Mouse (Mus musculus): ENCODE results near the gene Mllt10.

DNA sequence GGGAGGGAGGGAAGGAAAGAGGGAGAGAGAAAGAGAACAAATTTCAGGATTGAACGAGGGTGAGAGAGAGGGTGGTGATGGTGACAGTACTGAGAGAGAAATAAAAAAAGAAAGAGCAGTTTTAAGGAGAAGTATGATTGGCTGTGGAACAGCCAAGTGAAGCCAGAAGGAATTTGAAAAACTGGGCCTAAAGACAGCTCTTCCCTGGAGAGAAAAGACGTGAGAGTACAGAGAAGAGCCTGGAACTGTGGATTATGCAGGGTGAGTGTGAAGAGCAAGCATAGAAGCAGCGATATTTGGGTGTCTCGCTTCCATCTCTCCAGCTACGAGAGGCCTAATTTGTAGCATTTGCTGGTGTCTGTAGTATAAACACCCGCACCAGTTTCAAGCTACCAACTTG is 43.8 kb upstream of the Mllt10 start:
- TF ChIP-seq EP300 (IDR thresholded peaks at IDR 0.05; ENCODE audit: low read depth in 1 of 2, low read length in 2 of 2), result no peak
- TF ChIP-seq POLR2A (IDR thresholded peaks at IDR 0.05; ENCODE audit: control insufficient read depth in 1 of 2, insufficient read depth in 1 of 2, low read depth in 1 of 2, low read length in 2 of 2, poor library complexity in 1 of 2), result no peak
- no peak for TF ChIP-seq GABPA (IDR thresholded peaks at IDR 0.05; ENCODE audit: low read depth, low read length)
- TF ChIP-seq MAX (IDR thresholded peaks at IDR 0.05; ENCODE audit: low read length), result no peak

Measured in MEL (cell line).